Mouse (Mus musculus): ENCODE measurements around the gene Atg3.

- TF ChIP-seq CTCF (IDR thresholded peaks at IDR 0.05; ENCODE audit: low read depth) = peak; percentile 60
- TF ChIP-seq EP300 (optimal IDR thresholded peaks at IDR 0.05) = no peak
Measured at GRCm38 (mm10) chr16:45142565-45142964, 16.0 kb upstream of the Atg3 start.

All from stomach, postnatal 0 days (tissue).